Mouse (Mus musculus): ENCODE data around the gene 4930470P17Rik.

DNA sequence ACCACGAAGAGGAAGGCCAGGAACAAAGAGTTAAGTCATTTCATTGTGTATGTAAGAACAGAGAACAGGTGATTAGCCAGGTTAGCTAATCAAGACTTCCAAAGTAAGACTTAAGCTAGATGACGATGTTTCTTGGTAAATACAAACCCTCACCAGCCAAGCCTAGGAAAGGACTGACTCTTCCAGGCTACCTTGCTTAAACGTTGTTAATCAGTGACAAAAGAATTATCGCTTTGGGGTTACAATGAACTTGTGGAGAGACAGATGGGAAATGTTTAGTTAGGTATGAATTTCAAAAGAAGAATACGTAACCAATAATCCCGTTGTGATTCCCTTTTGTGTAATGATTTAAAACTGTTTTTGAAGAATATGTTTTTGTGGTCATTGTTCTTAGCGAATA lies 56.9 kb downstream of the 4930470P17Rik start:
- TF ChIP-seq GATA1 (IDR thresholded peaks at IDR 0.05; ENCODE audit: low read length) (no peak), TAL1 (IDR thresholded peaks at IDR 0.05; ENCODE audit: low read length) (no peak)
